Mouse (Mus musculus): ENCODE results near the gene Fxyd5. TPM values are rescaled to one million over a fixed set of nuclear protein-coding genes. Genes with fewer than 3 reads are reported as not detected.

Gene Fxyd5
- polyA plus RNA-seq, 1 experiment, result 107 TPM

DNA sequence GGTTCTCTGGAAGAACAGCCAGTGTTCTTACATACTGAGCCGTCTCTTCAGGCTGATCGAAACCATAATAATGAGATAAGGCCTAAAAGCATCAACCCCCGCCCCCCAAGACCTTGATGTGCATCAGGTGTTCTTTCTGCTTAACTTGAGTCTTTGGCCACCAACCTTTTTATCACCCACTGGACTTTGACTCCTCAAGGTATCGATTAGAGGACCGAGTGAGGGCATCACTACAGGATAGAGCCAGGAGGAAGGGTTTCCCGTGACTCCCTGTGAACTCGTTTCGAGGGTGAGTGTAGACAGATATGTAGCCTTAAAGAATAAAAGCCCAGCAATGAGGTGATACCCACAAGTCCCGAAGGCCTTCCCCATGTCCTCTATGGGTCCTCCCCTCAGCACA is 56.9 kb downstream of the Fxyd5 start:
- no peak for DNase-seq (ENCODE audit: low spot score)

Other genes with a start within 250 kb of the Fxyd5 start
- gene Ffar2, start 218.7 kb downstream of the Fxyd5 start, polyA plus RNA-seq (2012; rRNA removed), result 0.46 and 0.55 TPM in 2 replicates
- not detected in 2 replicates for gene Ffar3, start 186.3 kb downstream of the Fxyd5 start, polyA plus RNA-seq (2012; rRNA removed)
- gene Ffar1, start 180.9 kb downstream of the Fxyd5 start, polyA plus RNA-seq (2012; rRNA removed), result not detected in 2 replicates
- 0.49 and 0.58 TPM in 2 replicates for gene Cd22, start 162.1 kb downstream of the Fxyd5 start, polyA plus RNA-seq (2012; rRNA removed)
- gene Mag, start 127.6 kb downstream of the Fxyd5 start, polyA plus RNA-seq (2012; rRNA removed), result 0.81 and 1.1 TPM in 2 replicates
- not detected in 2 replicates for gene Hamp2, start 117.8 kb downstream of the Fxyd5 start, polyA plus RNA-seq (2012; rRNA removed)
- gene Hamp, start 98.4 kb downstream of the Fxyd5 start, polyA plus RNA-seq (2012; rRNA removed), result not detected in 2 replicates
- 109 and 118 TPM in 2 replicates for gene Usf2, start 85.7 kb downstream of the Fxyd5 start, polyA plus RNA-seq (2012; rRNA removed)
- gene Lsr, start 69.0 kb downstream of the Fxyd5 start, polyA plus RNA-seq (2012; rRNA removed), result 38.0 and 38.9 TPM in 2 replicates
- 4.9 and 7.7 TPM in 2 replicates for gene Fam187b, start 68.7 kb downstream of the Fxyd5 start, polyA plus RNA-seq (2012; rRNA removed)
- 7.4 and 10.7 TPM in 2 replicates for gene Fxyd7, start 9.0 kb upstream of the Fxyd5 start, polyA plus RNA-seq (2012; rRNA removed)
- 494 and 552 TPM in 2 replicates for gene Fxyd1, start 14.7 kb upstream of the Fxyd5 start, polyA plus RNA-seq (2012; rRNA removed)
- 16.0 and 17.8 TPM in 2 replicates for gene Lgi4, start 16.9 kb upstream of the Fxyd5 start, polyA plus RNA-seq (2012; rRNA removed)
- 445 and 558 TPM in 2 replicates for gene Fxyd3, start 34.2 kb upstream of the Fxyd5 start, polyA plus RNA-seq (2012; rRNA removed)
- gene Hpn, start 72.8 kb upstream of the Fxyd5 start, polyA plus RNA-seq (2012; rRNA removed), result 2.2 and 2.7 TPM in 2 replicates
- 49.1 and 54.5 TPM in 2 replicates for gene Scn1b, start 84.5 kb upstream of the Fxyd5 start, polyA plus RNA-seq (2012; rRNA removed)
- gene Gramd1a, start 113.4 kb upstream of the Fxyd5 start, polyA plus RNA-seq (2012; rRNA removed), result 49.4 and 60.1 TPM in 2 replicates
- not detected in 2 replicates for gene Scgb2b2, start 248.0 kb upstream of the Fxyd5 start, polyA plus RNA-seq (2012; rRNA removed)
- gene Scgb1b2, start 249.3 kb upstream of the Fxyd5 start, polyA plus RNA-seq (2012; rRNA removed), result not detected in 2 replicates

Data from urinary bladder, adult 2 months (tissue).